Mouse (Mus musculus): ENCODE data around the gene Pdha1.

Gene Pdha1

GRCm38 (mm10) chrX:160137861-160138717 is at the start of gene Pdha1:
Gene Pdha1 (minus strand): TSS chrX:160138413.
- DNase-seq (ENCODE audit: low spot score in 2 of 2) = peak; percentile 79 to 83

GRCm38 (mm10) chrX:160179032-160179431 is 40.8 kb upstream of the Pdha1 start:
- no peak for DNase-seq (ENCODE audit: low spot score in 2 of 2)

- peak; percentile 72 to 74 for DNase-seq (ENCODE audit: low spot score in 2 of 2)
These were observed 31.9 kb upstream of the Pdha1 start for GRCm38 (mm10) chrX:160170150-160170549.

- no peak for DNase-seq (ENCODE audit: low spot score in 2 of 2)
These were observed 28.2 kb upstream of the Pdha1 start for GRCm38 (mm10) chrX:160166246-160166985.

GRCm38 (mm10) chrX:160164259-160164658 is 26.0 kb upstream of the Pdha1 start:
- no peak for DNase-seq (ENCODE audit: low spot score in 2 of 2)

GRCm38 (mm10) chrX:160153147-160153815 is 15.1 kb upstream of the Pdha1 start:
- peak; percentile 9 to 11 for DNase-seq (ENCODE audit: low spot score in 2 of 2)

GRCm38 (mm10) chrX:160148859-160149258 is 10.6 kb upstream of the Pdha1 start:
- no peak for DNase-seq (ENCODE audit: low spot score in 2 of 2)

- DNase-seq (ENCODE audit: low spot score in 2 of 2) = no peak
These were observed 9.2 kb upstream of the Pdha1 start for GRCm38 (mm10) chrX:160147406-160147805.

GRCm38 (mm10) chrX:160146806-160147205 is 8.6 kb upstream of the Pdha1 start:
- no peak for DNase-seq (ENCODE audit: low spot score in 2 of 2)

GRCm38 (mm10) chrX:160137177-160137860 is 894 bp downstream of the Pdha1 start:
- no peak for DNase-seq (ENCODE audit: low spot score in 2 of 2)

GRCm38 (mm10) chrX:160136153-160136552 is 2.1 kb downstream of the Pdha1 start:
- DNase-seq (ENCODE audit: low spot score in 2 of 2) = no peak

- no peak for DNase-seq (ENCODE audit: low spot score in 2 of 2)
These were observed 2.5 kb downstream of the Pdha1 start for GRCm38 (mm10) chrX:160135719-160136118.

GRCm38 (mm10) chrX:160134136-160134843 is 3.9 kb downstream of the Pdha1 start:
- DNase-seq (ENCODE audit: low spot score in 2 of 2) = no peak

GRCm38 (mm10) chrX:160116658-160117057 is 21.6 kb downstream of the Pdha1 start:
- DNase-seq (ENCODE audit: low spot score in 2 of 2) = peak; percentile 52 to 68

GRCm38 (mm10) chrX:160116074-160116473 is 22.1 kb downstream of the Pdha1 start:
- DNase-seq (ENCODE audit: low spot score in 2 of 2) = no peak

- DNase-seq (ENCODE audit: low spot score in 2 of 2) = no peak
These were observed 24.4 kb downstream of the Pdha1 start for GRCm38 (mm10) chrX:160113777-160114176.

- DNase-seq (ENCODE audit: low spot score in 2 of 2) = no peak
These were observed 30.4 kb downstream of the Pdha1 start for GRCm38 (mm10) chrX:160107817-160108216.

GRCm38 (mm10) chrX:160091973-160092372 is 46.2 kb downstream of the Pdha1 start:
- DNase-seq (ENCODE audit: low spot score in 2 of 2) = no peak
